Mouse (Mus musculus) spleen, adult 2 months (tissue): ENCODE measurements around the gene Slc37a3.

Source experiments
- CTCF ChIP-seq: fragments of 200-500 bp; IDR thresholded peaks from 2 replicates; pipeline ENCODE4 v1.5.1; 2011; ENCODE audit warnings: mild to moderate bottlenecking, inconsistent platforms; ENCODE audit not compliant: insufficient read depth, insufficient read length, insufficient replicate concordance; ENCODE audit errors: extremely low read depth
- POLR2A ChIP-seq: fragments of 200-500 bp; IDR thresholded peaks from 2 replicates; pipeline ENCODE4 v1.6.1; 2011; ENCODE audit warnings: low read depth, low read length, inconsistent platforms

GRCm38 (mm10) chr6:39415762-39416161 is 38.3 kb upstream of the Slc37a3 start:
- peak; percentile 49; the same call in 1 of the 2 replicates for TF ChIP-seq CTCF
- TF ChIP-seq POLR2A: no peak
